Mouse (Mus musculus) kidney, postnatal 25 days (tissue): ENCODE results near the gene Leap2.
"Not testable (repeated sequence)": the region's sequence is repeated elsewhere in the genome, so short reads cannot be mapped to it uniquely, and the experiment has no call there.

ENCODE experiments used
- DNase-seq, 2 experiments: peaks; one replicate each; pipeline ENCODE4 v3.0.0; 2021; ENCODE audit warnings: mixed read lengths in 2 of 2

Leap2 gene

GRCm38 (mm10) chr11:53436338-53436737 is 13.4 kb upstream of the Leap2 start:
- no peak for DNase-seq

GRCm38 (mm10) chr11:53435504-53435903 is 12.5 kb upstream of the Leap2 start:
- DNase-seq: no peak

- no peak for DNase-seq
Observed at GRCm38 (mm10) chr11:53433057-53433456, 10.1 kb upstream of the Leap2 start.

- no peak for DNase-seq
Observed at GRCm38 (mm10) chr11:53431347-53432056, 8.5 kb upstream of the Leap2 start.

- peak; percentile 100 for DNase-seq
Observed at GRCm38 (mm10) chr11:53430670-53431346, 7.8 kb upstream of the Leap2 start, which contains the start of the genes Uqcrq and Gdf9. TSS of gene Uqcrq (minus strand) at chr11:53430831. TSS of gene Gdf9 (plus strand) at chr11:53431023.

- no peak for DNase-seq
Observed at GRCm38 (mm10) chr11:53430300-53430669, 7.3 kb upstream of the Leap2 start.

- no peak for DNase-seq
Observed at GRCm38 (mm10) chr11:53429182-53429581, 6.2 kb upstream of the Leap2 start.

- no peak for DNase-seq
Observed at GRCm38 (mm10) chr11:53428716-53429057, 5.7 kb upstream of the Leap2 start.

GRCm38 (mm10) chr11:53427993-53428715 is 5.2 kb upstream of the Leap2 start:
- no peak for DNase-seq

GRCm38 (mm10) chr11:53426914-53427313 is 3.9 kb upstream of the Leap2 start:
- not testable (repeated sequence) for DNase-seq

GRCm38 (mm10) chr11:53425711-53426255 is 2.8 kb upstream of the Leap2 start:
- DNase-seq: peak in 1 of 2 experiments; percentile 43

- DNase-seq: no peak
Observed at GRCm38 (mm10) chr11:53425251-53425650, 2.3 kb upstream of the Leap2 start.

- peak in 1 of 2 experiments; percentile 54 for DNase-seq
Observed at GRCm38 (mm10) chr11:53424826-53425225, 1.9 kb upstream of the Leap2 start.

- no peak for DNase-seq
Observed at GRCm38 (mm10) chr11:53418048-53418447, 4.9 kb downstream of the Leap2 start.

- DNase-seq: no peak
Observed at GRCm38 (mm10) chr11:53413871-53414270, 9.1 kb downstream of the Leap2 start.

GRCm38 (mm10) chr11:53411738-53412137 is 11.2 kb downstream of the Leap2 start:
- DNase-seq: no peak

- DNase-seq: no peak
Observed at GRCm38 (mm10) chr11:53403638-53404037, 19.3 kb downstream of the Leap2 start.

GRCm38 (mm10) chr11:53393856-53394255 is 29.1 kb downstream of the Leap2 start:
- no peak for DNase-seq

- DNase-seq: no peak
Observed at GRCm38 (mm10) chr11:53383758-53384428, 39.1 kb downstream of the Leap2 start.

GRCm38 (mm10) chr11:53378918-53379317 is 44.1 kb downstream of the Leap2 start:
- no peak for DNase-seq
